Mouse (Mus musculus) gastrocnemius, adult 18-20 months (tissue): ENCODE measurements around the gene Akna. TPM values are rescaled to one million over a fixed set of nuclear protein-coding genes. Genes with fewer than 3 reads are reported as not detected.
A peak's percentile ranks its signal among the peaks of the same experiment; 100 is the strongest.

Experiments
- DNase-seq: peaks from one replicate; pipeline ENCODE4 v3.0.0; 2021; ENCODE audit warnings: low spot score
- total RNA-seq, 2 experiments: library from RNA; stranded (reverse); gene quantifications; 2 replicates each; pipeline ENCODE4 v1.2.3; 2021

Akna gene
- total RNA-seq, 2 experiments from 2014 or later: 0.82 to 1.5 TPM

DNA sequence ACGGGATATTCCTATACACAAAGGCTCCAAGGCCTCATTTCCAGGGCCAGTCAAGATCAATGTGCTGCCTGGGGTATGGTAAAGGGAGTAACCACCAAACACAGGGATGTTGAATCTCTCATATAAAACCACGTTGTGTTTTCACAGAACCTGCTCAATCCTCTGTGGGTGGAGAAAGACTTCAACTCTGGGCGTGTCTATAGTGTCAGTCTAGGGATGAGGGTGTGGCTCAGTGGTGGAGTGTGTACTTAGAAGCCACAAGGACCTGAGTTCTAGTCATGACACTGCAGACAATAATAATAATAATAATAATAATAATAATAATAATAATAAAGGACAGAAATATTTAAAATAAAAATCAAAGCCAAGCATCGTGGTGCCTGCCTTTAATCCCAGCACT lies 18.9 kb downstream of the Akna start:
- no peak for DNase-seq

DNA sequence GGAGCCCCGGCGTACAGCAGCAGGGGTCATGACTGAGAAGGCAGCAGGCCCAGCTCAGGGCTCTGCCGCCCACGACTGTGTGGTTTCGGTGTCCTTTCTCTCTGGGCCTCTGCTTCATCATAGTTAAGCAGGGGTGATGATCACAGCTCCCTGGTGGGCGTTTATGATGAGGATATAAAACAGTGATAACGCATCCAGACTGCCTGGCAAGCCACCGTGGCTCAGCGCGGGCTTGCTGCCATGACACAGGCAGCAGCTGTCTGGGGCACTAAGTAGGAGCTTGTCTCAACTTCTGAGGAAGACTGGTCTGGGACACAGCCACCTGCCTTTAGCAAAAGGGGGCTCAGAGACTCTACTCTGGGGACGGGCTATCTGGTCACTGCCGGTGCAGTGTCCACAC lies 19.7 kb downstream of the Akna start:
- DNase-seq: no peak

DNA sequence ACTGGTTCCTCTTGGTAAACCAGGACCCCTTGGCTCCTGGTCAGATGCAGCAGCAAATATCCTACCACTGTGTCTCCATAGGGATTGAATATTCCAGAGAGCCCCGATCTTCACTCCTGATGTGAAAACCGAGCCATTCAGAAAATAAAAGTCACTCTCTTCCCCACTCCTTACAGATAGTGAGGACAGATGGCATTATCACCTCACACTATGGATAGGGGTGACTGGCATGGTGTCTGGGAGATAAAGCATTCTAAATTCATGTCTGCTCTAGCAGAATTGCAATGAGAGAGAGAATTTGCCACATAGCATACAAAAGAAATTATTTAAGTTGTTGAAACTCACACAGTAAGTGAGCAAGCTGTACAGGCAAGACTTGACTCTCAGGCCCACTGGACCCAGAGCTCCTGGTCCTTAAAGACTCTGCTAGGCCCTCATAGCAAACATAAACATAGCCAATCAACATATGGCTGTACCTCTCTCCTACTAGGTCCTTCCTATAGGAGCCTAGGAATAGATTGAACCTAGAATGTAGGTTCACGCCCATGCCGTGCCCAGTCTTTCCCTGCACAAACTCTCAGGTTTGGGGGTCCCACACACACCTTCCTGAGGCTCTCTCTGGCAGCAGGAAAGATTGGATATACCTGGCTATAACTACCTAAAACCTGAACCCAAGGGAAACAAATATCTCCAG lies 20.3 kb downstream of the Akna start:
- DNase-seq: no peak

GRCm38 (mm10) chr4:63377483-63377882 lies 25.7 kb downstream of the Akna start:
- no peak for DNase-seq

- DNase-seq: peak; percentile 64
Observed at GRCm38 (mm10) chr4:63375367-63375766, 27.8 kb downstream of the Akna start.

DNA sequence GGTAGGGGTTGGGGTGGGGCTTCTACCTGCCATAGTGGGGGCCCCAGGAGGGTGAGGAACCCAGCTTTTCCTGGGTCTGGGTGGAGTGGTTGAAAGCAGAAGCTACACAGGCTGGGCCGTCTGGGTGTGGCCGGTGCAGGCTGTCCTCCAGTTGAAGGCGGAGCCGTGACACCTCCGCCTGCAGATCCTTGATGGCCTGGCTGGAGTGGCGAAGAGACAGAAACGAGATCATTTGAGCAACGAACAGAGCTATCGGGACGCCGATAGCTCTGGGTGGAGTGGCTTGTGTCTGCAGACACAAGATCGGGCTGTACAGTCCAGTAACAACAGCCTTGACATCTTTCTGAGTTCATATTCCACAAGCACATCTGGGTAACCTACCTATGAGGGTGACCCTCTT lies 28.8 kb downstream of the Akna start:
- DNase-seq: no peak

- no peak for DNase-seq
Observed at GRCm38 (mm10) chr4:63373404-63373803, 29.8 kb downstream of the Akna start.

GRCm38 (mm10) chr4:63371890-63372289 lies 31.3 kb downstream of the Akna start:
- peak; percentile 28 for DNase-seq

DNA sequence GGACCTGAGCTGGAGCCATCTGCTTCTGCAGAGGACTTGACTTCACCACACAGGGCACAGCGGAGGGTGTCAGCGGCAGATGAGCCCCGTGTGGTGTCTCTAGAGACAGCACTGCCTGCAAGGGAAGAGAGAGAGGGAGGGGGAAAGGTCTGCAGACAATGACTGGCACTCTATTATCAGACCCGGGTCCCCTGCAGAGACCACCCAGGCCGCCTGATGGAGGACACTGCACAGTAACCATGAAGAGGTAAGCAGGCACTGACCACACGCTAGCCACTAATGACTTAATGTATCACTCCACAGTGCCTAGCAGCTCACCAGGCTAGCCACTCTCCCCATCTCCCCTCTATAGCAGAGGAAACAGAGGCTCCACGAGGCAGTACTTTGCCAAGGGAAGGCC lies 32.3 kb downstream of the Akna start:
- DNase-seq: no peak

DNA sequence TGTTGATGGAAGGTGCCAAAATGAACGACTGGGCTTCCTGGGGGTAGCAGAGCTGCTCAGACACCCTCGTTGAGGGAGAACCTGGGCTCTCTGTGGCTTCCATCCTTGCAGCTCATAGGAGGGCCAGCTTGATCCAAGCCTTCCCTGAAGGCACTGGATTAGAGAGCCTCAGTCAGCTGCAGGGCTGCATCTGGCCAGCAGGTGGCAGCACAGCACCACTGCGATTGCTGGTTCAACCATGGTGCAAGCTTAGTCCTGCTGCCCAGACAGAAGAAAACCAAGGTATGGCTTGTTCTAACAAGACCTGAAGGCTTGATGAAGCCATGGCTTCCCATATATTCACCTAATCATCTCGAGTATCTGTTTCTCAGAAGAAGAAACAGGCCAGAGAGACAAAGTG lies 34.6 kb downstream of the Akna start:
- peak; percentile 87 for DNase-seq

GRCm38 (mm10) chr4:63362150-63362549 lies 41.0 kb downstream of the Akna start, which contains the start of gene Orm2:
Gene Orm2 (plus strand): TSS chr4:63362449.
- DNase-seq: peak; percentile 25

GRCm38 (mm10) chr4:63359861-63360260 lies 43.3 kb downstream of the Akna start:
- no peak for DNase-seq

DNA sequence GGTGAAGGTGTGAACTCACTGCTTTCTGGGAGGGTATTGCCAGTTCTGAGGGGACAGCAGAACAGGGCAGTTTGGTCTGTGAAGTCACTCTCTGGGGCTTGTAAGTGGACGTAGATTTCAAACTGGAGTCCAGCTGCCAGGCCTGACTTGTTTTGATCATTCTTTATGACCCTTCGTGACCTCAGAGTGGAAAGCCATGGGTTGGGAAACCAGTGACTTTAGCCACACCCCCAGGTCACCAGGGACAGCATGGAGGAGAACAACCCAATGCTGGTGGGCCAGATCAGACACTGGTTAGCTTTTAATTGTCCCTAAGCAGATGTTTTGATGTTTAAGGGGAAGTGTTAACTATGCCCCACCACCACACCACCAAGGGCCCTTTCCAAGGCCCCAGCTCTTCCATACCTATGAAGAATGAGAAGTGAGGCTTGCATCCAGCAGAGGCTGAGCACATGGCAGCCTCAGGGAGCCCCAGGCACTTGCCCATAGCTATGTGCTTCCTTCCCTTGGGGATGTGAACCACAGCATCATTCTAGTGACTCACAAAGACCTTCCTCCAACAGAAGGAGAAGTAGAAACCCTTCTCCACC lies 46.1 kb downstream of the Akna start:
- DNase-seq: peak; percentile 52

DNA sequence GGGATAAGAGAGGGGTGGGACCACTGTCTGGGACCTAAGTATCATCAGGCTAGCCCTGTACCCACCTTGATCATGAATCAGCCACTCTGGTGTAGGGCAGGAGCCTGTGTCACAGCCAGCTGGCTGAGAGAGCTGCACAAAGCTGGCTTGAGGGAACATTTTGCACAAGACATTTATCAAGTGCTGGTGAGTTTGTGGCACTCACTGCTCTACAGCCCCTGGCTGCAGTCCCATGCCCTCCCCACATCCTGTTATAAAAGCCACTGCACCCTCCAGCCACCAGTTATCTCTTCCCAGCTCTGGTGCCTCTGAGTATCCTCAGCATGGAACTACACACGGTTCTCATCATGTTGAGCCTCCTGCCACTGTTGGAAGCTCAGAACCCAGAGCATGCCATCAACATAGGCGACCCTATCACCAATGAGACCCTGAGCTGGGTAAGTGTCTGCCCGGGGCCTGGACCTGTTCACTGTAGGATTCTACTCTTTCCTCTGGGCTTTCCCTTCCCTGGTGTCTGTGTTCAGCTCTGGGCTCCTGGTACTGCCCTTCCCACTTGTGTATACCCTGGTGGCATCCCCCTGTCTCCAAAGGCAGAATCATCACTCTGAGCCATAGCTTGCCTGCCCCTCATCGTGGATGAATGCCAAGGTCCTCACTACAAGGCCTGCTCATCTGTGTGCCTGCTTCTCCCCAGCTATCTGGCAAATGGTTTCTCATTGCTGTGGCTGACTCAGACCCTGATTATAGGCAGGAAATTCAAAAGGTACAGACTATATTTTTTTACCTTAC lies 47.1 kb downstream of the Akna start, which contains the start of gene Orm3:
Gene Orm3 (plus strand): TSS at position 286 of the 789 bp plus-strand sequence.
- DNase-seq: no peak

- DNase-seq: no peak
Observed at GRCm38 (mm10) chr4:63348524-63348923, 54.6 kb downstream of the Akna start.

- no peak for DNase-seq
Observed at GRCm38 (mm10) chr4:63346659-63347058, 56.5 kb downstream of the Akna start.

GRCm38 (mm10) chr4:63345261-63345660 lies 57.9 kb downstream of the Akna start:
- DNase-seq: no peak

DNA sequence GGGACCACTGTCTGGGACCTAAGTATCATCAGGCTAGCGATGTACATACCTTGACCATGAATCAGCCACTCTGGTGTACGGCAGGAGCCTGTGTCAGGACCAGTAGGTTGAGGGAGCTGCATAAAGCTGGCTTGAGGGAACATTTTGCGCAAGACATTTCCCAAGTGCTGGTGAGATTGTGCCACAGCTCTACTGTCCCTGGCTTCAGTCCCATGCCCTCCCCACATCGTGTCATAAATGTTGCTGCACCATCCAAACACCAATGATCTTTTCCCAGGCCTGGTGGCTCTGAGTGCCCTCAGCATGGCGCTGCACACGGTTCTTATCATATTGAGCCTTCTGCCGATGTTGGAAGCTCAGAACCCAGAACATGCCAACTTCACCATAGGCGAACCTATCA lies 58.9 kb downstream of the Akna start, which contains the start of gene Orm1:
Gene Orm1 (plus strand): TSS at position 266 of the 400 bp plus-strand sequence.
- DNase-seq: no peak

DNA sequence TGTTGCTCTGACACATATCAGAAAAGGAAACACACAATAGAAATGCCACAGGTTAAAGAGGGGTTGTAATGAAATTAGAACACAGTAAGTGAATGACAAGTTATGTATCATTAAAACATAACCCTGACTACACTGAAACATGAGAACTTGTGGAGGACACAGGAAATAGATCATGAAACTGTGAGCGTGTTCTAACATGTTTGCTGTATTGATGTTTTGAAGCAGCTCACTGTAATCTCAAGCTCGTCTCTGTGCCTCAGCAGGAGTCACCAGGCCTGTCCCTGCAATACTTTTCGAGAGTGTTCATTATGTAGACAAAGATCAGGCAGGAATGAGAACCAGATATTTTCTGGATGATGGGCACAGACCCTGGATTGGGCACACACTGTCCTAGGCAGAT lies 59.5 kb downstream of the Akna start:
- DNase-seq: no peak

- no peak for DNase-seq
Observed at GRCm38 (mm10) chr4:63342491-63342890, 60.7 kb downstream of the Akna start.

DNA sequence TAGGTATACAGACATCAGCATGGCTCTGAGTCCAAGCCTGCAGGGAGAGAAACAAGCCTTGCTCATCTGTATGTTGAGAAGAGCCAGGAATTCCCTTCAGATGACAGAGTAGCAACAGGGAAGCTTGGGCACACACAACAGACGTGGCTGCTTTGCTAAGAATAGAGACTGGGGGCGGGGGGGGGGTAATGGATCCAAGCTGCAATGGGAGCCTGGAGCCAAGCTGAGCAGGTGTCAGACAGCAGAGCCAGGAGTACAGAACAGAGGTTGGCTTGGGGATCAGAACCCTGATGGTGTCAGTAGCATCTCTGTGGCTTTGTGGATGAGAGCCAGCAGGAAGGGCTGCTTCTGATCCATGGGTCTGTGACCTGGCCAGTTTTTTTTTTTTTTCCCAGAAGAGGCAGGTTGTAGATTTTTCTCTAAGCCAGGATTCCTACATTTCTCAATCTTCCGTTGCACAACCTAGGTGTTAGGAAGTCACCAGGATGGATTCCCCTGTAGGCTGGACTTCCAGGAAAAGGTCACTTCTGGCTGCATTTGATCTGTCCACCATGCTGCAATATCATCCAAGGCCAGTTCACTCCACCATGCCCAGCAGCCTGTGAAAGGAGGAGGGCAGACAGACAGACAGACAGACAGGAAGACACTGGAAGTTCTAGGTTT lies 64.6 kb downstream of the Akna start:
- peak; percentile 58 for DNase-seq

- no peak for DNase-seq
Observed at GRCm38 (mm10) chr4:63333403-63333802, 69.8 kb downstream of the Akna start.
